Mouse (Mus musculus): ENCODE results near the gene Fgf2. TPM values are rescaled to one million over a fixed set of nuclear protein-coding genes. Genes with fewer than 3 reads are reported as not detected.

Fgf2 gene
- polyA plus RNA-seq, 1 experiment, result 9.9 TPM

DNA sequence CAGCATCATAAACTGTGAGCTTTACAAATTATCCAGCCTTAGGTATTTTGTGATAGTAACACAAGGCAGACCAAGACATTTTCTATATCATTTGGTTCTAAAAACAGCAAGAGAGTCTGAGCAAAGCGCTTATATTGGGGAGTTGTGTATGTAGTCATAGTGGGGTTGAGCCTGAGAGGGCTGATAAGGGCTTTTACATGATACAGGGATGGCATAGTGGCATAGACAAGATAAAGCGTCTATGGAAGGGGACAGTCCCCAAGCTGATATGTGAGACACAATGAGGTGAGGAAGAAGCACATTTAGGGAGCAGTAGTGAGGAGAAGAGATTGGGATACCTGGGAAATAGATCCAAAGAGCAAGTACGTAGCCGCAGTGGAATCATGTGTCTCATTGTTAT is 14.1 kb upstream of the Fgf2 start:
- Histone ChIP-seq H3K27ac (replicated peaks; ENCODE audit: low read depth, low read length) (no peak overlapping the region), H3K4me3 (ENCODE audit: insufficient read depth, low read depth, low read length) (no peak overlapping the region), H3K4me1 (ENCODE audit: control insufficient read depth, insufficient read depth, insufficient read length, low read length) (no peaks in the 10 kb centered on the region)

DNA sequence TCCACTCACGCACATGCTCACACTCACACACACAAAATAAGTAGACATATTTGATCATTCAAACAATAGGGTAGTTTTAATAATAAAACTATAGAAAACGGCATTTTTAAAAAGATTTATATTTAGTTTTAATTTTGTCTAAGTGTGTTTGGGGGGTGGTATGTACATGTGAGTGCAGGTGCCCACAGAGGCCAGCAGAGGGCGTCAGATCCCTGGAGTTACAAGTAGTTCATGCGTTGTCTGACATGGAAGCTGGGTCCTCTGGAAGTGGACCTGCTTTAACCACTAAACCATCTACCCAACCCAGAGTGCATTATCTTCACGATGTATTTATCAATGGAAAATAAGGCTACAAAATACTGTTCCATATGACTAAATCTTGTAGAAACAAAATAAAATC is 7.0 kb upstream of the Fgf2 start:
- Histone ChIP-seq H3K27ac (replicated peaks; ENCODE audit: low read depth, low read length) (no peak overlapping the region), H3K4me1 (ENCODE audit: control insufficient read depth, insufficient read depth, insufficient read length, low read length) (no peaks in the 10 kb centered on the region)

DNA sequence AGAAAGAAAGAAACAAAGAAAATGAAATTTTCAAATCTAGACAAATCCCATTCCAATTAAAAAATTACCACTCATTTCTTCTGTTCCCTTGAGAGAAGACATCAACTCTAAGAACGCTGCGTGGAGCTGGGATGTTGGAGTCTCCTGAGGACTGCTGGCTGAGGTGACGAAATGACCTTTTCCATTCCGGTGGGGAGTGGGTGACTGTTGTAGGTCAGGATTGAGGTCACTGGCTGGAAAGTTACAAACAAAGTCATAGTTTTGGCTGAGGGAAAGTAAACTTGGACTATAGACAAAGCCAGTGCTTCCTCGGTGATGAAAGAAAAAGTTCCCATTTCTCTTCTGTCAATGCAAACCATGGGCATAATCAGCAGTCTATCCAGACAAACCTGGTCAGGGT is 5.3 kb upstream of the Fgf2 start:
- Histone ChIP-seq H3K4me1 (ENCODE audit: control insufficient read depth, insufficient read depth, insufficient read length, low read length) (0 out of 2 replicates have a peak, but pooled peaks cover 2% of the 10 kb centered on the region), H3K27ac (replicated peaks; ENCODE audit: low read depth, low read length) (no peak overlapping the region)

More for the DNA sequence above, 7.0 kb upstream of the Fgf2 start:
- no peak overlapping the region for H3K4me3 ChIP-seq (ENCODE audit: insufficient read depth, low read depth, low read length)

DNA sequence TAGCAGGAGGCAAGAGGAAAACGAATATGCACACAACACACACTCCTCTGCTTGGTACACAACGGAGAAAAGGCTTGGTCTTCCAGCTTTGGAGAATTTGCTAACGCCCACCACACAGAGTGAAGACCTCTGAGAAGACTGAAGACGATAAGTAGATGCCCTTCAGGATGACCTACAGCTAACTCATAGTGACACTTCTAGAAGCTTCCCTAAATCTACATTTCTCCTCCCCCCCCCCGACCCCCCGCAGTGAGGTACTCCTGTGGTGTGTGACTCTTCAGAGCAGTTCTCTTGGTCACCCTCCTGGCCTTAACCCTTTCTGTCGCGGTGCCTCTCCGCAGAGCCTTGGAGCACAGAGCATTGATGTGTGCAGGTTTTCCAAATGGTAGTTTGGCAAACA is 475 bp upstream of the Fgf2 start:
- Histone ChIP-seq H3K27ac (replicated peaks; ENCODE audit: low read depth, low read length) (no peak overlapping the region), H3K4me3 (ENCODE audit: insufficient read depth, low read depth, low read length) (peak overlapping the region; percentile 68; the same call in 1 of the 2 replicates)

More for the DNA sequence above, 5.3 kb upstream of the Fgf2 start:
- H3K4me3 ChIP-seq (ENCODE audit: insufficient read depth, low read depth, low read length), result no peak overlapping the region

DNA sequence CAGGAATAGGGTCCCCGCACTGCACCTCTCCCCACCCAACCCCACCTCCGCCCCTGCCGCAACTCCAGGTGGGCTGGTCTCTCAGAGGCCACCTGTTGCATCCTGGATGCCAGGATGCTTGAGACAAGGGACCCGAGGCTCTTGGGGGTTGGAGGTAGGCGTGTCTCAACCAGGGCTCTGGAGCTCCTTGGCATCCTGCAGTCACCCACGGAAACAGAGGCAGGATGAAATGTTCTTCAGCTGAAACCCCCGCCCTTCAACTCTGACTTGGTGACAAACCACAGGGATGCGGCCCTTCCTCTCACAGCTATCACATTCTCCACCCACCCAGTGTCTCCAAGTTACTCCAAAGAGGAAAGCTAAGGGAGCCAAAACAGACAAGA is 1.0 kb downstream of the Fgf2 start:
- 0 out of 2 replicates have a peak, but pooled peaks cover 4% of the 10 kb centered on the region for H3K4me1 ChIP-seq (ENCODE audit: control insufficient read depth, insufficient read depth, insufficient read length, low read length)
- no peak overlapping the region for H3K27ac ChIP-seq (replicated peaks; ENCODE audit: low read depth, low read length)
- H3K4me3 ChIP-seq (ENCODE audit: insufficient read depth, low read depth, low read length), result peak overlapping the region; percentile 68

More for the DNA sequence above, 475 bp upstream of the Fgf2 start:
- H3K4me1 ChIP-seq (ENCODE audit: control insufficient read depth, insufficient read depth, insufficient read length, low read length), result 0 out of 2 replicates have a peak, but pooled peaks cover 4% of the 10 kb centered on the region

DNA sequence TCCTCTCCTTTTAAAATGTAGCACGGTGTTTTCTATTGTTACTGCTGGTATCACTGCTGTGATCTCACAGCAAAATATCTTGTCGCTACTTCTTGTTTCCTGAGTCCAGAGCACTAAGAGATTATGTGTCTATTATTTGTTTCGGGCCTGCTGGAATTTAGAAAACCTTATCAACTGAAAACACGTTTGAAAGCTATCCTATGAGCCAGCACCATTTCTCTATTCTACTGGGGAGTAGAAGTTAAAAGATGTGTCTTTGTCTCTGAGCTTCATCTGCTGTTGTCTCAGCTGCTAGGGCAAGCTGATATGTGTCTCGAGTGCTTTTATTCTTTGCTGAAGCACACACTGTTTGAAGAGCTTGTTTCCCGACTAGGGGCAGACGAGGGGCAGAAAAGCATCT is 2.2 kb downstream of the Fgf2 start:
- Histone ChIP-seq H3K4me3 (ENCODE audit: insufficient read depth, low read depth, low read length) (no peak overlapping the region), H3K27ac (replicated peaks; ENCODE audit: low read depth, low read length) (no peak overlapping the region), H3K4me1 (ENCODE audit: control insufficient read depth, insufficient read depth, insufficient read length, low read length) (0 out of 2 replicates have a peak, but pooled peaks cover 6% of the 10 kb centered on the region)

DNA sequence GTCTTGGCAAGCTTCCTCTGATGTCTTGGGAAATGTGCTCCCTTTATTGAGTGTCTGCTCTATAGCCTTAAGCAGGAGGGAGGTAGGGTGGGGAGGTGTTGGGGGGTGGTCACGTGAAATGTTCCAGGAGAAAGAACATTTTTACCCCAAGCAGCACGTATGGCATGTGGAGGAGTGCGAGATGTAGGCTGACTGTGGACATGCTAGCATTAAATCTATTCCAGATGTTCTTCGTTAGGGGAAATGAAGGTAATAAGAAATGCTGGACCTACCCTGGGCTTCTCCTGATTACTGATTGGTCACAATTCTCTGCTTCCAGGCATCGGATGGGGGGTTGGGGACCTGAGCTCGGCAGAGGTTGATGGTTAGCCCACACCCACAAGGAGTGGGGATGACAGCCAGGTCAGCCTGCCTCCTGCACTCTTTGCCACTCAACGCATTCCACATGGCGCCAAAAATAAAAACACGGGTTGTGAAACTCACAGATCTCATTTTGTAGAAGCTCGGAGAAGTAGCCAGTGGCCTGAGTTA is 5.9 kb downstream of the Fgf2 start:
- H3K27ac ChIP-seq (replicated peaks; ENCODE audit: low read depth, low read length), result no peak overlapping the region
- no peak overlapping the region for H3K4me3 ChIP-seq (ENCODE audit: insufficient read depth, low read depth, low read length)
- H3K4me1 ChIP-seq (ENCODE audit: control insufficient read depth, insufficient read depth, insufficient read length, low read length), result 0 out of 2 replicates have a peak, but pooled peaks cover 3% of the 10 kb centered on the region

DNA sequence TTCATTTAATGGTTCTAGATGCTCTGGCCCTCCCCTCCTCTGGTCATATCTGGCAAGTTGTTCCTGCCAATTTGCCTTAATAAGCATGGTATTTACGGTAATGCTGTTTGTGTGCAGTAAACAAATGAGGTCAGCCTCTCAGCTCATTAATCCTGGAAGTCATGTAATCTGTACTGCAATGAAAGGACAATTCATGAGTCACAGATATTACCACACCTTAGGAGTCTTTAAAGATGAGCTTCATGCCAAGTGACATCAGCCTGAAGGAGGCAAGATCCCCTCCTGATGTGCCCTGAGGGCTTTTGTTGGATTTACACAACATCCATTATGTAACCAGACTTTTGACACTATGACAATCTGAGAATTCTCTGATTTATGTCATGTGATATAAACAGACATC is 6.6 kb downstream of the Fgf2 start:
- H3K4me3 ChIP-seq (ENCODE audit: insufficient read depth, low read depth, low read length), result no peak overlapping the region
- 0 out of 2 replicates have a peak, but pooled peaks cover 3% of the 10 kb centered on the region for H3K4me1 ChIP-seq (ENCODE audit: control insufficient read depth, insufficient read depth, insufficient read length, low read length)
- no peak overlapping the region for H3K27ac ChIP-seq (replicated peaks; ENCODE audit: low read depth, low read length)

DNA sequence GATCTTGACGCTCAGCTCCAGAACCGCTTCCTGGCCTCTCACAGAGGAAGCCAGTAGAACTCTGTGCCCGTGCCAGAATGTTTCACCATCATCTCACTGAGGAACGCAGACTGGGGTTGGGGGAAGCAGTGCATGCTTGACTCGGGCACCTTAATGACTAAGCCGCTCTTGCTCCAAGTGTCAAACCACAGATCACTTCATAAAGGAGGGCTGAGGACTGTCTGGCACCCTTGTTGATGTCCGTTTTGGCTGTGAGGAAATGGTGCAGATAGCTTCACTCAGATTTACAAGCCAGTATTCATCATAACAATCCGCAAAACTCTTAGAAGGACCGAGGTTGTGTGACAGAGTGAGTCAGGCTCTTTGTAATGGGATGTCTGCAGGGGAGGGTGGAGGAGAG is 12.6 kb downstream of the Fgf2 start:
- Histone ChIP-seq H3K4me3 (ENCODE audit: insufficient read depth, low read depth, low read length) (no peak overlapping the region), H3K27ac (replicated peaks; ENCODE audit: low read depth, low read length) (no peak overlapping the region), H3K4me1 (ENCODE audit: control insufficient read depth, insufficient read depth, insufficient read length, low read length) (peaks cover 3% of the 10 kb centered on the region; the same call in 1 of the 2 replicates)

DNA sequence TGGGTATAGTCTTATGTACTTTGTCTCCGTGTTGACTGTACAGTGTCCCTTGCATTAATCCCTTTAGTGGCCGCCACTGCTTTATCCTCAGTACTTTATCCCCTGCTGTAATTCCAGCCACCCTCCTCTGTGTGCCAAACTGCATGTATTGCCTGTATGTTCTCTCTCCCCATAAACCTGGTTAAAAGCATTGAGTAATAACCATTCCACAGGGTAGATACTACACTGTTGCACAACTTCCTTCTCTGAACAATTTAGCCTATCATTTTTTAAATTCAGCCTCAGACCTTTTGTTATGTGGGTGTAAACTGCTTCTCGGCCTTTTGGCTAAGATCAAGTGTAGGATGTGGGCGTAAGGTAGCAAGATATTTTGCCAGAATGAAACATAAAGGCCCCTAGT is 17.0 kb downstream of the Fgf2 start:
- H3K27ac ChIP-seq (replicated peaks; ENCODE audit: low read depth, low read length), result no peak overlapping the region
- peaks cover 9% of the 10 kb centered on the region; the same call in 1 of the 2 replicates for H3K4me1 ChIP-seq (ENCODE audit: control insufficient read depth, insufficient read depth, insufficient read length, low read length)
- H3K4me3 ChIP-seq (ENCODE audit: insufficient read depth, low read depth, low read length), result no peak overlapping the region

DNA sequence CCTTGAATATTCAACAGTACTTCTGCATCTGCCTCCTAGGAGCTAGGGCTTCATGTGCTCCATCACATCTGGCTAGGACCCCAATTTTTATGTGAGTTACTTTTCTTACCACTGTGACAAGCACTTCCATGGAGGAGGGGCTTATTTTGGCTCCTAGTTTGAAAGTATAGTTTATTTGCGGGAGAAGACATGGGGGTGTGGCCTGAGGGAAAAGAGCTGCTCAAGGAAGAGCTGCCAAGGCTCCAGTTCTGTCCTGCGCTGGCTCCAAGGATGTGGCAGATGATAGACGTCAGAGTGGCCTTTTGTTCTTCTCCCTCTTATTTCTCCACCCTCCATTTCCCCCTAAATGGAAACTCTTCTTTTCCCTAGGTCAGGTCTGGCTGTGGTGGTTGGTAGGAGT is 17.8 kb downstream of the Fgf2 start:
- Histone ChIP-seq H3K4me1 (ENCODE audit: control insufficient read depth, insufficient read depth, insufficient read length, low read length) (peaks cover 8% of the 10 kb centered on the region; the same call in 1 of the 2 replicates), H3K4me3 (ENCODE audit: insufficient read depth, low read depth, low read length) (no peak overlapping the region), H3K27ac (replicated peaks; ENCODE audit: low read depth, low read length) (0 out of 2 replicates have a peak overlapping the region, but pooled peaks have one; percentile 46)

DNA sequence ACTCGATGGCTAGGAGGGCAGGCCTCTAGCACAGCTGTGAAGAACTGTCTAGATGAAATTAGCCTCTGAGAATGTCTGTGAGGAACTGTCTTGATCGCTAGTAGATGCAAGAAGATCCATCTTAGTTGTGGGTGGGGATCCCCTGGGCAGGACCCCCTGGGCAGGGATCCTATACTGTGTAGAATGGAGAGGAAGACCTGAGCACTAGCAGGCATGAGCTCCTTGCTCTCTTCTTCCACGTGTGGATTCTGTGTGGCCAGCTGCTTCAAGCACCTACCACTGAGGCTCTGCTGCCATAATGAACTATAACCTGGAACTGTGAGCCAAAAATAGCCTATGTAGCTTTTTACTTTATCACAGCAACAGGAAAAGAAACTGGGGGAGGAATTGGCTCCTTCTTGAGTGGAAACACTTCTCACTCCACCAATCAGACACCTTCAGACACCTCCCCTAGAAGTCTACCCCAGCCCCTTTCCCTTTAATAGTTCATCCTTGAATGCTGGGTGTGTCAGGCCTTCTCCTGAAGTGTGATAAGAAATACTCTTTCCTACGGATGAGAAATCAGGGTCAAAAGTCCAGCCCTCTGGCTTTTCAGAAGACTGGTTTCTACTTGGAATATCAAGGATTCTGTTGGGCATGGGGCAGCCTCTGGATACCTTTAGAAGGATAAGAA is 18.4 kb downstream of the Fgf2 start:
- Histone ChIP-seq H3K27ac (replicated peaks; ENCODE audit: low read depth, low read length) (0 out of 2 replicates have a peak overlapping the region, but pooled peaks have one; percentile 46), H3K4me1 (ENCODE audit: control insufficient read depth, insufficient read depth, insufficient read length, low read length) (peaks cover 8% of the 10 kb centered on the region; the same call in 1 of the 2 replicates), H3K4me3 (ENCODE audit: insufficient read depth, low read depth, low read length) (no peak overlapping the region)

DNA sequence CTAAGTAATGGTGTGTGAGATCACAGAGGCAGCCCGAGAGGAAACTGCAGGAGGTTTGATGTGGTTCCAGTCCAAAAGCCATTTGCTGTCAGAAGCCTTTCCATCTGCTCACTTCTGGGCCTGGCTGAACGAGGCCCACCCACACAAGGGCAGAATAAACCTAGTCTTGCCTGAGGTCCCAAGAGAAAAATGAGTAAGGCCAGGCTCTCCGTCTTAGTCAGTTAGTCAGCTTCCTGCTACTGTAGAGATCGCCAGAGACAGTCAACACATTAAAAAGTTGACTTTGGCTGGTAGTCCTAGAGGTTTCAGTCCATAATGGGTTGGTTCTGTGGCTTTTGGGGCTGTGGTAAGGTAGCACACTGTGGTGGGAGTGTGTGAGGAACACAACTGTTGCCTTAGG is 22.3 kb downstream of the Fgf2 start:
- Histone ChIP-seq H3K27ac (replicated peaks; ENCODE audit: low read depth, low read length) (no peak overlapping the region), H3K4me1 (ENCODE audit: control insufficient read depth, insufficient read depth, insufficient read length, low read length) (peaks cover 8% of the 10 kb centered on the region; the same call in 1 of the 2 replicates)

DNA sequence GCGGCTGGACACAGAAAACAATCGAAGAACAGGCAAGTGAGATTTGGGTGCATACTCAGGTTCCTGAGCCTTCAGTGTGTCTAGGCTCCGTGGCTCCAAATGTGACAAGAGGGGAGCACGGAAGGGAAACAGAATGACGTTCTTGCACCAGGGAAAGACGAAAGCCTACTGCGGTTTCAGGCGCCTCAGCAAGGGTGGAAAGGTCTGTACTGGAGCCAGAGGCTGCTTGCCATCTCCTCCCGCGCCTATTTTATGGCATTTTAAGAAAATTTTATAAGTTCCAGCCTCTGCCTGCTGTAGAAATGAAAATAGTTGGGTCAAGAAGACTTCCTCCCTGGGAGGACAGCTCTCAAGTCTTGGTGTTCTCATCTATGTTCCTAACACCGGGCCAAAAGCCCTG is 25.6 kb downstream of the Fgf2 start:
- Histone ChIP-seq H3K4me1 (ENCODE audit: control insufficient read depth, insufficient read depth, insufficient read length, low read length) (0 out of 2 replicates have a peak, but pooled peaks cover 4% of the 10 kb centered on the region), H3K27ac (replicated peaks; ENCODE audit: low read depth, low read length) (no peak overlapping the region), H3K4me3 (ENCODE audit: insufficient read depth, low read depth, low read length) (no peak overlapping the region)

More for the DNA sequence above, 22.3 kb downstream of the Fgf2 start:
- H3K4me3 ChIP-seq (ENCODE audit: insufficient read depth, low read depth, low read length), result no peak overlapping the region

DNA sequence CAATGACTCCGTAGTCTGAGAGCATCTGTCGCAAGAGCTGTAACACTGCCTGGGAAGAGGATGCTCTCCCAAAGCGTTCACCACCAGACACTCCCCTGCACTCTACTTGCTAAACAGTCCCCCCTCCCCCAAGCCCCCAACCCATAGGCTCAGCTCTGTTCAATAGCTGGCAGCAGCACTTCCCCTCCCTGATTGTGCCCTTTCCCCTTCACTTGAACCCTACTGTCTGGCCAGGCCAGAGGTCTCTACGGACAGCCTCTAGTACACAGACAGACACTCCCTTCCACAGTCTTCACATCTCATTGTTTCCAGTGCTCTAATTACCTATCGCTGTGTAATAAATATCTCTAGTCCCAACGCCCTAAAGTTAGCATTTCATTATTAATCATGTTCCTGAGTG is 29.8 kb downstream of the Fgf2 start:
- H3K27ac ChIP-seq (replicated peaks; ENCODE audit: low read depth, low read length), result no peak overlapping the region
- no peak overlapping the region for H3K4me3 ChIP-seq (ENCODE audit: insufficient read depth, low read depth, low read length)
- peaks cover 8% of the 10 kb centered on the region for H3K4me1 ChIP-seq (ENCODE audit: control insufficient read depth, insufficient read depth, insufficient read length, low read length)

DNA sequence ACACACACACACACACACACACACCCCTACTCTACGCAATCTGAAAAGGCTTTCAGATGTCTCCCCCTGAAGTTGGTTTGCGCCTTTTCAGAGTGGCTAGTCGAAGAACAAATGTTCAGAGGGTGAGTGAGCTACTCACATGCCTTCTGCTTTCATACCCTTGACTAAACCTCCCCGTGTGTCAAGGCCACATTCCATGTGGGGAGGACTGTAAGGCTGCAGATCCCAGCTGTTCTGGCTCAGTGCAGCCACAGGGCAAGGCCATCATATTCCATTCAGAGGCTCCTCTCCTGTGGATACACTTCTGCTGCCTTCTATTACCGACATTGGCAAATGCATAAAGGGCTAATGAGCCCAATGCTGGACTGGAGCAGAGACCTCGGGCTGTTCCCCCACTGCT is 30.3 kb downstream of the Fgf2 start:
- Histone ChIP-seq H3K4me1 (ENCODE audit: control insufficient read depth, insufficient read depth, insufficient read length, low read length) (peaks cover 12% of the 10 kb centered on the region), H3K27ac (replicated peaks; ENCODE audit: low read depth, low read length) (no peak overlapping the region), H3K4me3 (ENCODE audit: insufficient read depth, low read depth, low read length) (no peak overlapping the region)
